Mouse (Mus musculus): ENCODE data around the gene Aqp12. TPM values are rescaled to one million over a fixed set of nuclear protein-coding genes. Genes with fewer than 3 reads are reported as not detected.

Aqp12 gene
- total and polyA plus RNA-seq, 2 experiments from 2014 or later, result not detected

GRCm38 (mm10) chr1:92972854-92973253, 33.3 kb upstream of the Aqp12 start:
- 0% methylated on average over 1 of the region's 1 CpGs for WGBS
- no peak overlapping the region for H3K4me2 ChIP-seq (ENCODE audit: low read depth, low read length)
- peak; percentile 66 for ATAC-seq (ENCODE audit: insufficient read depth, low read depth)
- H3K27ac ChIP-seq (ENCODE audit: low read depth), result peak overlapping the region; percentile 8; the same call in 1 of the 2 replicates
- no peak for TF ChIP-seq CTCF (IDR thresholded peaks at IDR 0.05; ENCODE audit: low read depth)
- TF ChIP-seq EP300 (IDR thresholded peaks at IDR 0.05; ENCODE audit: low read depth), result no peak
- no peak overlapping the region for H3K4me3 ChIP-seq (ENCODE audit: low read depth, low read length)
- H3K9ac ChIP-seq (replicated peaks; ENCODE audit: low read depth, low read length), result no peak overlapping the region
- peaks cover 18% of the 10 kb centered on the region for H3K4me1 ChIP-seq (ENCODE audit: control insufficient read depth, insufficient read depth)
- no peaks in the 10 kb centered on the region for H3K9me3 ChIP-seq (replicated peaks; ENCODE audit: control insufficient read depth, low read length)
- no peaks in the 10 kb centered on the region for H3K36me3 ChIP-seq (replicated peaks; ENCODE audit: control insufficient read depth, insufficient read depth, low read length)
- peak; percentile 58 for DNase-seq (ENCODE audit: low spot score)
- H3K27me3 ChIP-seq (ENCODE audit: control insufficient read depth, insufficient read depth, low read length), result no peaks in the 10 kb centered on the region

- H3K36me3 ChIP-seq (replicated peaks; ENCODE audit: control insufficient read depth, insufficient read depth, low read length), result no peaks in the 10 kb centered on the region
- ATAC-seq (ENCODE audit: insufficient read depth, low read depth) (peak; percentile 32; the same call in 1 of the 2 replicates), DNase-seq (ENCODE audit: low spot score) (peak; percentile 49)
- H3K9me3 ChIP-seq (replicated peaks; ENCODE audit: control insufficient read depth, low read length), result no peaks in the 10 kb centered on the region
- H3K27ac ChIP-seq (ENCODE audit: low read depth), result no peak overlapping the region
- TF ChIP-seq EP300 (IDR thresholded peaks at IDR 0.05; ENCODE audit: low read depth) (no peak), CTCF (IDR thresholded peaks at IDR 0.05; ENCODE audit: low read depth) (no peak)
- H3K27me3 ChIP-seq (ENCODE audit: control insufficient read depth, insufficient read depth, low read length), result 0 out of 2 replicates have a peak, but pooled peaks cover 3% of the 10 kb centered on the region
- 25% methylated on average over 6 of the region's 6 CpGs for WGBS
- no peak overlapping the region for H3K9ac ChIP-seq (replicated peaks; ENCODE audit: low read depth, low read length)
- H3K4me3 ChIP-seq (ENCODE audit: low read depth, low read length), result no peak overlapping the region
- peaks cover 27% of the 10 kb centered on the region for H3K4me1 ChIP-seq (ENCODE audit: control insufficient read depth, insufficient read depth)
- H3K4me2 ChIP-seq (ENCODE audit: low read depth, low read length), result no peak overlapping the region
These were observed 30.0 kb upstream of the Aqp12 start for GRCm38 (mm10) chr1:92976141-92976566.

- Histone ChIP-seq H3K4me1 (ENCODE audit: control insufficient read depth, insufficient read depth) (peaks cover 20% of the 10 kb centered on the region; the same call in 1 of the 2 replicates), H3K4me2 (ENCODE audit: low read depth, low read length) (no peak overlapping the region)
- TF ChIP-seq EP300 (IDR thresholded peaks at IDR 0.05; ENCODE audit: low read depth), result no peak
- no peak for TF ChIP-seq CTCF (IDR thresholded peaks at IDR 0.05; ENCODE audit: low read depth)
These were observed 27.5 kb upstream of the Aqp12 start for GRCm38 (mm10) chr1:92978645-92979044.

GRCm38 (mm10) chr1:92979073-92979602, 27.0 kb upstream of the Aqp12 start:
- 0 out of 2 replicates have a peak, but pooled peaks cover 3% of the 10 kb centered on the region for H3K27me3 ChIP-seq (ENCODE audit: control insufficient read depth, insufficient read depth, low read length)
- no peak for TF ChIP-seq CTCF (IDR thresholded peaks at IDR 0.05; ENCODE audit: low read depth)
- TF ChIP-seq EP300 (IDR thresholded peaks at IDR 0.05; ENCODE audit: low read depth), result no peak
- H3K4me1 ChIP-seq (ENCODE audit: control insufficient read depth, insufficient read depth), result peaks cover 20% of the 10 kb centered on the region; the same call in 1 of the 2 replicates
- WGBS, result 23% methylated on average over 11 of the region's 11 CpGs
- H3K36me3 ChIP-seq (replicated peaks; ENCODE audit: control insufficient read depth, insufficient read depth, low read length), result no peaks in the 10 kb centered on the region
- no peak overlapping the region for H3K4me3 ChIP-seq (ENCODE audit: low read depth, low read length)
- DNase-seq (ENCODE audit: low spot score) (no peak), ATAC-seq (ENCODE audit: insufficient read depth, low read depth) (peak; percentile 10; the same call in 1 of the 2 replicates)
- H3K27ac ChIP-seq (ENCODE audit: low read depth), result no peak overlapping the region
- no peaks in the 10 kb centered on the region for H3K9me3 ChIP-seq (replicated peaks; ENCODE audit: control insufficient read depth, low read length)
- H3K9ac ChIP-seq (replicated peaks; ENCODE audit: low read depth, low read length), result no peak overlapping the region
- no peak overlapping the region for H3K4me2 ChIP-seq (ENCODE audit: low read depth, low read length)

More at GRCm38 (mm10) chr1:92978645-92979044, 27.5 kb upstream of the Aqp12 start:
- Histone ChIP-seq H3K4me3 (ENCODE audit: low read depth, low read length) (no peak overlapping the region), H3K9me3 (replicated peaks; ENCODE audit: control insufficient read depth, low read length) (no peaks in the 10 kb centered on the region), H3K9ac (replicated peaks; ENCODE audit: low read depth, low read length) (no peak overlapping the region), H3K27ac (ENCODE audit: low read depth) (no peak overlapping the region), H3K36me3 (replicated peaks; ENCODE audit: control insufficient read depth, insufficient read depth, low read length) (no peaks in the 10 kb centered on the region), H3K27me3 (ENCODE audit: control insufficient read depth, insufficient read depth, low read length) (0 out of 2 replicates have a peak, but pooled peaks cover 3% of the 10 kb centered on the region)
- WGBS, result 37% methylated on average over 7 of the region's 7 CpGs
- ATAC-seq (ENCODE audit: insufficient read depth, low read depth), result no peak
- no peak for DNase-seq (ENCODE audit: low spot score)

GRCm38 (mm10) chr1:92981056-92981845, 24.9 kb upstream of the Aqp12 start:
- Histone ChIP-seq H3K36me3 (replicated peaks; ENCODE audit: control insufficient read depth, insufficient read depth, low read length) (no peaks in the 10 kb centered on the region), H3K9ac (replicated peaks; ENCODE audit: low read depth, low read length) (no peak overlapping the region), H3K4me3 (ENCODE audit: low read depth, low read length) (no peak overlapping the region), H3K4me2 (ENCODE audit: low read depth, low read length) (no peak overlapping the region), H3K9me3 (replicated peaks; ENCODE audit: control insufficient read depth, low read length) (no peaks in the 10 kb centered on the region), H3K27me3 (ENCODE audit: control insufficient read depth, insufficient read depth, low read length) (0 out of 2 replicates have a peak, but pooled peaks cover 3% of the 10 kb centered on the region), H3K4me1 (ENCODE audit: control insufficient read depth, insufficient read depth) (peaks cover 14% of the 10 kb centered on the region; the same call in 1 of the 2 replicates), H3K27ac (ENCODE audit: low read depth) (0 out of 2 replicates have a peak overlapping the region, but pooled peaks have one; percentile 3)
- TF ChIP-seq CTCF (IDR thresholded peaks at IDR 0.05; ENCODE audit: low read depth) (no peak), EP300 (IDR thresholded peaks at IDR 0.05; ENCODE audit: low read depth) (peak; percentile 58; the same call in 1 of the 2 replicates)
- DNase-seq (ENCODE audit: low spot score) (peak; percentile 72), ATAC-seq (ENCODE audit: insufficient read depth, low read depth) (peak; percentile 56)
- WGBS, result 77% methylated on average over 7 of the region's 7 CpGs

Data from heart, postnatal 0 days (tissue).